Mouse (Mus musculus) left cerebral cortex, adult 8-10 months (tissue): ENCODE results near the gene Erich6b. TPM values are rescaled to one million over a fixed set of nuclear protein-coding genes. Genes with fewer than 3 reads are reported as not detected.

Experiments used
- DNase-seq, 2 experiments: peaks; one replicate each; pipeline ENCODE4 v3.0.0; 2022; ENCODE audit warnings: low spot score in 2 of 2
- total RNA-seq, 4 experiments: library from RNA; stranded (reverse); gene quantifications; 2 replicates each; pipeline ENCODE4 v1.2.4; 2022

Erich6b gene
- total RNA-seq = not detected

DNA sequence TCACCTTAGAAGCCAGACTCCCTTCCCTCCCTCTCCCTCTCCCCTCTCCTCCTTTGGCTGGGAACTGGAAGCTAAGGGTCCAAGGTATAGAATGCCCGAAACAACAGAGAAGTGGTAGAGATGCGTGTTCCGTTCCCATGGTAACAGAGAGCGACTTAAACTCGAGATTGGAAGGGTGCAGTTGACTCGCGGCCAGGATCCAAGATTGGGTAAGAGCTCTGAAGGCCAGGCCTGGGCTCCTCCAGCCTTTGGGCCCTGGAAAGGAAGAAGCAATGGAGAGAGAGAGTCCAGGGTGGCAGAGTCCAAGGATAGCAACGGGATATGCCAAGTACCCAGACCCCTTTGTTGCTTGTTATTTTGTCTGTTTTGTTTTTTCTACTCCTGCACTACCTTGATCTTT is at the start of gene Erich6b:
TSS of gene Erich6b (plus strand) at position 180 of the 400 bp plus-strand sequence.
- no peak for DNase-seq

GRCm38 (mm10) chr14:75592978-75593377 is 49.1 kb upstream of the Erich6b start, which contains the start of gene Spert:
Spert (minus strand) TSS chr14:75593116.
- DNase-seq = no peak

- no peak for DNase-seq
These were observed 32.9 kb upstream of the Erich6b start for GRCm38 (mm10) chr14:75609176-75609575.

DNA sequence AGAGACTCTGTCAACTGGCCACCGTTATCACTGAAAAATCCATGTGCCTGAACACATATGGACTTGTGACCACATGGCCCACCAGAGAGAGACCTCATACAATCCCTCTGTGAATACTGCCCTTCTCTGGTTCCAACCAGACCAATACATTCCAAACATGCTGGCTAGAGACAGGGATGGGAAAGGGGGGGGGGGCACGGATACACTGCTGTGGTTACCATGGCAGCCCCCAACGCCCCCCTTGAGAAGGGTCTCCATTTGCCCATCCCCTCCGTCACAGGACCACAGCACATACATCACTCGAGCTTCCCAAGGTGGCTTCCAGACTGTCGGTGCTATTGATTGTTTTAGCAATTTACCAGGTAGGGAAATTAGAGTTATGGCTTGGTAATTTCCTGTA is 25.7 kb upstream of the Erich6b start:
- no peak for DNase-seq

- DNase-seq = no peak
These were observed 19.1 kb upstream of the Erich6b start for GRCm38 (mm10) chr14:75622984-75623383.

- no peak for DNase-seq
These were observed 13.2 kb upstream of the Erich6b start for GRCm38 (mm10) chr14:75628870-75629269.

DNA sequence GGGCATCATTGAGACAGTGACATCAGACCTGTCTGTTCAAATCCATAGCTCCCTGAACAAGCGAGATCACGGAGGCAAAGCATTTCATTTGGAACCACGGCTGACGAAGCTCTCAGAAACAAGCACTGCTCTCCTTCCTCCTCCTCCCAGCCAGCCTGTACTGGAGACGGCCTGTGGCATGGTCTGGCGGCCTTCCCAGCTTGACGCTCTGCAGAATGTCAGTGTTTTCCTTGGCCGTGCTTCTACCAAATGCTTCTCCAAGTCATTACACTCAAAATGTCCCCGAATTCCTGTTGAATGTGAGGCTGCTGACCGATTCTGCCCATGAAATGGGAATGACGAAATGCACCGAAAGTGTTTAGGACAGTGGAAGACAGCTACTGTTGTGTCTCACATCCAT is 6.7 kb upstream of the Erich6b start:
- DNase-seq = no peak

DNA sequence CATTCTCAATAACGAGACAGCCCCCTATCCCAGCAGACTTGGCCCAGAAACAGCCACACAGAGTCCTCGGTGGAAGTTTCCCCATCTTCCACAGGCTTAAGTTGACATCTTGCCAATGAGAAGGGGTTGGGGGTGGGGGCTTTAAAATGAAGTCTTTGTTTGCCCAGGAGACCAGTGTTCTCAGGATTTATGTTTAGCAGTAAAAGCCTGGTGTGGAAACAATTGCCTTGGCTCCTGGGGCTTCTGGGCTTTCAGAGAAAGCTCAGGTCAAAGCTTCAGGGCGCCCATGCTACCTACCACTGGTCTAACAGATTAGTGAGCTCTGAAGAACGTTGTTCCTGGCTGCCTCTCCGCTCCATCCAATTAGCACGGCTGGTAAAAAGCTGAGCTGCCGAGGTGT is 6.0 kb upstream of the Erich6b start:
- no peak for DNase-seq

DNA sequence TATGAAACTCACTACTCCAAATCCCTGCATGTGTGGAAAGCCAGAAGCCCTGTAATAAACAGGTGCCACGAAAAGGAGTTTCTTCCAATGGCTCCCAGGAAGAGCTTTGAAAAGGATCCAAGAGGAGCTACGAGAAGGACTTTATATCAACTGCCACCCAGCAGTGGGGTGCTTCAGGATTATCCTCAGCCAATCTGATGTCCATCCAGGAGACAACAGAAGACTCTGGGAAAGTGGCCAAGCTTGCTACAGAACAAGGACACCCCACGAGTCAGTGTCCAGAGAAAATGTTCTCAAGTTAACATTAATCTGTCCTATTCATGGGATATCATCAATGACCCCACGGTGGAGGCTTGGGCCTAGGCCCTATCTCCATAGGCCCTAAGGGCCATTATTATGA is 4.4 kb upstream of the Erich6b start:
- DNase-seq = no peak

- DNase-seq = no peak
These were observed 1.2 kb upstream of the Erich6b start for GRCm38 (mm10) chr14:75640846-75641245.

DNA sequence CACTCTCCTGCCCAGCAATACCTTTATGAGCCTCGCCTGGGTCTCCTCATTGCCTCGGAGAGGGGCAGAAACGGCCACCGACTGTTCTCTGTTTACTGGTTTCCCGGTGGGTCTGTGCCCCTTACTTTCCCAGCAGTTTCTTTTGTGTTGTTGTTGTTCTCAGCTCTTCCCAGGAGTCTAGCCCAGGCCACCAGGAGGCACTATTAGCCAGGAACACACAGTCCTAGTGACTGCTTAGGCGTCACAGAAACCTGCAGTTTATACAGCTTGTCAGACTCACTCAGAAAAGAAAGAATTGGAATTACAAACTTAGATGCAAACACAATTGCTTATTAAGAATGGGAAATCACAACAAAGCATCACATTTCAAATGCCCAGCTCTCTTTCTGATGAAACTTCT is 690 bp upstream of the Erich6b start:
- DNase-seq = no peak

- DNase-seq = no peak
These were observed 3.4 kb downstream of the Erich6b start for GRCm38 (mm10) chr14:75645461-75645860.

DNA sequence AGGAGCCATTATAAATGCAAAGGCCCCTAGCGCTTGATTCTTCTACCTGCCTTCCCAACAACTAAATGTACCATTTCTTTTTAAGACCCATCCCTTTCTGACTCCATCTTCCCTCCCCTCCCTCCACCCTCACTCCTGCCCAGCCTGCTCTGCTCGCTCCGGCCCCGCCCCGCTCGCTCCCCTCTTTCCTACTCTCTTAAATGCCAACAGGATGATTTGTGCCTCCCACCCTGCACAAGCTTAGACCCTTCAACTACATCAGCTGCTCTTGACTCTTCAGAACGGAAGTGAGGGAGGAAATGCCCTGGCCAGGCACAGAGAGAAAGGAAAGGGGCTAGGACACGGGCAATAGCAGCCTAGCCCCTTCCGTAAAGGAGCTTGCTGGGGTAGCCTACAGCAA is 4.0 kb downstream of the Erich6b start:
- no peak for DNase-seq

DNA sequence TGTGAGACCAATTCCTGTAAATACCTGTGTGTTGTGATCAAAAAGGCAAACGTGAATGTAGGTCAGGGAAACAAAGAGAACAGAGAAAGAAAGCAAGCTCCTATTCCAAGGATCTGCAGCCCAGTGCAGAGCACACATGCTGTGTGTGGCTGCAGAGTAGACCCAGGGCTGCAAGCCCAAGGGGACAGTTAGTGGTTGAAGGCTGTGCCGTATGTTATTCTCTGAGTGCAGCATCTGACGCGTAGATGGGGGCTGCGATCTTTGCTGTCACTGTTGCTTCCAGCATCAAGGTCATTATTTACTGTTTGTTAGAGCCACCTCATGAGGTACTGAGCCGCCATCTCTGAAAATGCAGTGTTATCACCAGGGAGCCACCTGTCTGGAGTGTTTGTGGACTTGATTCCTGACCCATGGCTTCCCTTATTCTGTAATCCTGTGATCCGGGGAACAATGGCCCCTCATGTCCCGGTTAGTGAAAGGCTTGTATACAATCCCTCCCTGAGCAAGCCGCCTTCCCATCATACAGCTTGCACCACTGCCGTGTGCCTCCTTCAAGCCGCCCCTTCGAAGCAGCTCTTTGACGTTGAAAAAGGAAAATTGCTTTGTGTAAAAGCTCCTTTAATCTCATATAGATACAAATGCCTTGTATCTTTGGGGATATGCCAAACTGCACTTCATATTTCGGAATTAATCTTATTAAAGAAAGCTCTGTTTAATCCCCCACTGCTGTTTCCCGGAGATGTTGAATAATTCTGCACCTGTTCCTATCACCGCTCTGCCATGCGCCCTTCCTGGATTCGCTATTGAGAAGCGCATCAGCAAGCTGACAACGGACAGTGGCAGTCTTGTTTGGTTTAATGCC is 5.1 kb downstream of the Erich6b start:
- DNase-seq = no peak

DNA sequence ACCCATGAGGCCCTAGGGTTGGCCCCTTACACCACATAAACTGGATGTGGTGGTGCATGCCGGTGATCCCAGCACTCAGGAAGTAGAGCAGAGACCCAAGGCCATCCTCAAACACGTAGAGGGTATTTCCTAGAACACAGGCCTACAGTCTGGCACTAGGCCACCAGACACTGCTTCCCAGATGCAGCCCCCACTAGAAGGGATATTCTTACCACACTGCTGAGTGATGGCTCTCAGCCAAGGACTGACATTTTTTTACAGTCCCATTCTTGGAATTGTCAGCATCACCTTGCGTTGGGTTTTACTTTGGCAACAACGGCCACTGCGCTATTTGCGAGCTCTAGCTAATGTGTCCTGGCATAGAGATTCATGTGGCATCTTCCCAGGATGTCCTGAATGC is 18.9 kb downstream of the Erich6b start:
- DNase-seq = no peak

- DNase-seq = no peak
These were observed 19.5 kb downstream of the Erich6b start for GRCm38 (mm10) chr14:75661548-75661947.

DNA sequence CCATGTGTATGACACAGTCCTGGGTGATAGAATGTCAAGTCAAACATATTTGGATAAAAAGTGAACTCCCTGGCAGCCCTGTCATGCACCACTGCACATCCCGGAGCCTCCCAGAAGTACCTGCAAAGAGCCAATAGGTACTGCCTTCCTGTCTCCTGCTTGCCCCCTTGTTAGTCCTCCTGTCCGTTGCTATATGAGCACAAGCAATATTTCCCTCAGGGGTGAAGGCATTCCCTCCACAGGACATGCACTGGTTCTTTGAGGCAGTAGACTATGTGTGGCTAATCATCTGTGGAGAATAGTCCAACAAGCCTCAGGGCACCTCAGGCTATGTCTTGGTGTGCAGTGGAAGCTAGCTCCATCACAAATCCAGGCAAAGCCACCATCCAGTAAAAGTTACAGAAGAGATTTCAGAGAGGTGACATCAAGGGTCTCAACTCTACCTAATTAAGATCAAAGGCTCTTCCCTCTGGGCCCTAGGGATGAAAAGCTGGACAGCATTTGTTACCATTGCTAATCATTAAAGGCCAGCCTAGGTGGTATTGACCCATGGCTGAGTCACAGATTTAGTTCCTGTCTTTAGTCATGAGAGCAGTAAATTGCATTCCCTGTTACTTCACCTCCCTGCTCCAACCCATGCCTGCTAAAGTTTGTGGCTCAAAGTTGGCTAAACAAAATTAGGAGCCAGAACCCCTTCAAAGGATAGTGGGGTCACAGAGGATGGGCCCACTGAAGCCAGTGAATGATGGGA is 23.5 kb downstream of the Erich6b start:
- no peak for DNase-seq

- no peak for DNase-seq
These were observed 27.1 kb downstream of the Erich6b start for GRCm38 (mm10) chr14:75669085-75669645.

DNA sequence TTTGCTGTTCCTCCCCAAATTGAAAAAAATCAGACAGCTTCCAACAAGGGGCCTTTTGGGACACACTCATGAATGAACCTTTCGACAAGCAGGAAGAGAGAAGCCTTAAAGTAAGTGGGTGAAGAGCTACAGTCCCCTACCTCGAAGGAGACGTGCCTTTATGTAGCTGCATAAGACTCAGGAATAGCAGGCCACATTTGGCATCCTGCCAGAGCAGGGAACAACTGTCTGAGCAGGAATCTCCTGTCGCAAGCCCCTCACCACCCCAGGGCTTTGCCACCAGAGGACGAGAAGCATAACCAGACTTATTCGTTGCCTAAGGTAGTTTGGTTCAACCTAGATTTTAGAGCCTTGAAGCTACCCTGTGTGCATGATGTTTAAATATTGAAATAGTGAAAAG is 34.3 kb downstream of the Erich6b start:
- DNase-seq = no peak

DNA sequence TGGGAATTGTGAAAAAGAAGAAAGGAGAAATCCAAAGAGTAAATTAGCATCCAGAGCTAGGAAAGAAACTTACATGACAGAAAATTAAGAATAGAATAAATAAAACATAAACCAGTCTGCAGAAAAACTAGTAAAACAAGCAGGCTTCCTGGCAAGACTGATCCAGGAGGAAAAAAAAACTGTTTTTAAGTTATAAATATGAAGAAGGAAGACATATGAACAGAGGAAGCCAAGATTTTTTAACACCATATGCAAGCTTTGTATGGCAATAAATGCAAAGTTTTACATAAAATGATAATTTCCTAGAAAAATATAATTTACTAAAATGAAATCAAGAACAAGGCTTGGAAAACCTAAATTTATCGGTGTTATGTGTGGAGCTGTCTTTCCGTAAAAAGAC is 48.4 kb downstream of the Erich6b start:
- no peak for DNase-seq

DNA sequence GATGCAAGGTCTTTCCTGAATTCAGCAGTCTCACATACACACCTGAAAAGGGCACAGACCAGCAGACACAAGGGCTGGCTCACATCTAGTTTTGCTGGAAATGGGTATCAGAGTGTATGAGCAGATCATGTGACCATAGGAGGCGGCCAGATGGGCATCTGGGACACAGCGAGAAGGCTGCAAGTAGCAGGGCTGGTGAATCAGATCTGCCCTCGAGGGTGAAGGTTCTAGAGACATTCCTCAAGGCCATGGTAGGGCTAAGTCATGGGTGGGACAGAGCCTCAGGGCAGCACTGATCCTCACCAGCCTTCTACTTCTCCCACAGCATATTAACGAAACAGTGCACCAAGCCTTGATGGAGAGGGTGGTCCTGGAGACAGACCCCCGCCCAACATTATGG is 54.0 kb downstream of the Erich6b start:
- DNase-seq = no peak

DNA sequence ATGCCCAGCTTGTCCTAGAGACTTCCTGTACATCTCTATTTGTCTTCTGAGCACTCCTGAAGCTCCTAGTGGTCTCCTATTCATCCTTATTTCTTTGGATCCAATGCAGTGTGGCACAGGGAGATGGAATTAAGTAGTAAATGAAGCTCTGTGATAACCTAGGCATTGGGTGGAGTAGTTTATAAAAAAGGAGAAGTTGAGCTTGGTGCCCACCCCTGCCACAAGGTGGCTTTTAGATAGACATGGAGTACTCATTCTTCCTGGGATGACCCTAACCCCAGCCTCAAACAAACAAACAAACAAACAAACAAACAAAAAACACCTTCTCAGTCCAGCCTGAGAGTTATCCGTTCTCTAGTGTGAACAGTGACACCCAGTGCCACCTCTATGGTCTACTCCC is 55.9 kb downstream of the Erich6b start:
- DNase-seq = no peak
